Mouse (Mus musculus): ENCODE data around the gene Naa60.

- TF ChIP-seq CTCF (IDR thresholded peaks at IDR 0.05; ENCODE audit: borderline replicate concordance, insufficient read depth, low read length) = no peak
- no peak for TF ChIP-seq POLR2A (IDR thresholded peaks at IDR 0.05; ENCODE audit: low read depth, low read length)
Measured at GRCm38 (mm10) chr16:3909118-3909517, 36.9 kb downstream of the Naa60 start.
